Mouse (Mus musculus) ES-E14 (cell line): ENCODE data around the gene Tst.
A peak's percentile ranks its signal among the peaks of the same experiment; 100 is the strongest.

Experiments used
- CHD2 ChIP-seq: IDR thresholded peaks from 2 replicates; pipeline ENCODE4 v1.6.1; 2014; ENCODE audit warnings: mild to moderate bottlenecking, low read depth, low read length, inconsistent platforms
- HCFC1 ChIP-seq: IDR thresholded peaks from 2 replicates; pipeline ENCODE4 v1.6.1; 2012; ENCODE audit warnings: low read length, inconsistent platforms, borderline replicate concordance; ENCODE audit not compliant: insufficient read depth

GRCm38 (mm10) chr15:78428391-78429138 lies 22.9 kb upstream of the Tst start, which contains the start of gene Kctd17:
- TF ChIP-seq HCFC1 (peak; percentile 88), CHD2 (no peak)
